Mouse (Mus musculus): ENCODE measurements around the gene Veph1. TPM values are rescaled to one million over a fixed set of nuclear protein-coding genes. Genes with fewer than 3 reads are reported as not detected.

The Veph1 gene
- polyA plus RNA-seq, 1 experiment from 2014 or later = 2.9 TPM

DNA sequence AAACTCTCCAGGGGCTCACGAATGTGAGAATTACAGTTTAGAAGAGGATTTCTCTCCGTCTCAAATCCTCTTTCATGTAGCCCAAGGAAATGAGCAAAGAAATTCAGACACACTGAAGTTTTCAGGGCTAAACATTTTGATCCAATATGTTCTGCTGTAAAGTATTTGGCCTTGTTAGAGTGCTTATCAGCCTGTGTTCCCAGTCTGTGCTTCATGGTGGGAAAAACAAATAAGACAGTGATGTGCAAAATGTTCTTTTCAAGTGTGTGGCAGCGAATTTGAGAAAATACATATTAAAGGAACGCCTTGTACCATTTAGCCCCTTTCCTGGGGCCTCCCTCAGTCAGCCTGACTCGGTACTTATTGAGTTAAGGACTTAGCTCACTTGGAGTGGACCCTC lies 213.2 kb downstream of the Veph1 start:
- 0 out of 2 replicates have a peak, but pooled peaks cover 6% of the 10 kb centered on the region for H3K9me3 ChIP-seq
- no peaks in the 10 kb centered on the region for H3K36me3 ChIP-seq
- 59% methylated on average over 5 of the region's 5 CpGs for WGBS
- H3K27me3 ChIP-seq = no peaks in the 10 kb centered on the region
- H3K4me3 ChIP-seq = no peak overlapping the region
- no peak overlapping the region for H3K9ac ChIP-seq
- no peak overlapping the region for H3K27ac ChIP-seq
- H3K4me1 ChIP-seq = peaks cover 23% of the 10 kb centered on the region
- H3K4me2 ChIP-seq (replicated peaks) = no peak overlapping the region
- no peak for ATAC-seq (ENCODE audit: low FRiP score, low read depth)

DNA sequence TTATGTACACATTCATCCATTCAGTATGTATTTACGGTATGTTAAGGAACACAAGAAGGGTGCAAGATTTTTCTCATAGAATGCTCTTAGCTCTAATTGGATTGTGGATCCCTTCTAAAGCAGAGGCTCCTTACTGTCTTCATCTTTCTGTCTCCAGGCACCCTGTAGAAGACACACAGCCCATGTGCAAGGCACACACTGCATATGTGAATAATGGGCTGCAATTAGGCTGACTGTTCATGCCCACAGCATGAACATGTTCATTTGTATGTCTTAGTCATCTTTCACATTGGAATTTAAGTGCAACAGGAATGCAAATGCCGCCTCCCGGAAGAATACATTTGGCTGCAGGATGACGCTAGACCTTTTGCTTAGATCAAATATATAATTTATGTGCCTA lies 213.7 kb downstream of the Veph1 start:
- no peak overlapping the region for H3K4me3 ChIP-seq
- H3K9me3 ChIP-seq = 0 out of 2 replicates have a peak, but pooled peaks cover 6% of the 10 kb centered on the region
- H3K4me1 ChIP-seq = peaks cover 27% of the 10 kb centered on the region
- no peak overlapping the region for H3K4me2 ChIP-seq (replicated peaks)
- ATAC-seq (ENCODE audit: low FRiP score, low read depth) = no peak
- H3K9ac ChIP-seq = no peak overlapping the region
- H3K27ac ChIP-seq = no peak overlapping the region
- WGBS = 71% methylated on average over 4 of the region's 4 CpGs
- no peaks in the 10 kb centered on the region for H3K36me3 ChIP-seq
- H3K27me3 ChIP-seq = no peaks in the 10 kb centered on the region

DNA sequence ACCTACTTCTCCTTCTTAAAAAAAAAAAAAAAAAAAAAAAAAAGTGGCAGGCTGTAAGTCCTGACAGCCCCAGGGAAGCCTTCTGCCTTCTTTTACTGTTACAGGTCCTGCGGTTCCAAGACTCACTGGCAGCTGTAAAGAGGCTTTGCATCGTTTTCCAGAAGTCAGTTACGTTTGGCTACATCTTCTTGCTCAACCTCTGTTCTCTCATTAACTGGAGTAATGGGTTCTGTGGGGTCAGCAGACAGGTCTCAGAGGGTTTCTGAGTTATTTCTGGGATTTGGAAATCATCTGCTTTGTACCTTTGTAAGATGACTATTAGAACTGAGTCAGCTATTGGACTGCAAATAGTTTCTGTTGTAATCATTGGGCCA lies 215.3 kb downstream of the Veph1 start:
- Histone ChIP-seq H3K4me3 (no peak overlapping the region), H3K9ac (no peak overlapping the region), H3K36me3 (no peaks in the 10 kb centered on the region), H3K9me3 (0 out of 2 replicates have a peak, but pooled peaks cover under 1% of the 10 kb centered on the region), H3K27me3 (no peaks in the 10 kb centered on the region), H3K27ac (no peak overlapping the region), H3K4me1 (peaks cover 27% of the 10 kb centered on the region), H3K4me2 (replicated peaks) (no peak overlapping the region)
- peak; percentile 57; the same call in 1 of the 2 replicates for ATAC-seq (ENCODE audit: low FRiP score, low read depth)
- 10% methylated on average over 3 of the region's 3 CpGs for WGBS

DNA sequence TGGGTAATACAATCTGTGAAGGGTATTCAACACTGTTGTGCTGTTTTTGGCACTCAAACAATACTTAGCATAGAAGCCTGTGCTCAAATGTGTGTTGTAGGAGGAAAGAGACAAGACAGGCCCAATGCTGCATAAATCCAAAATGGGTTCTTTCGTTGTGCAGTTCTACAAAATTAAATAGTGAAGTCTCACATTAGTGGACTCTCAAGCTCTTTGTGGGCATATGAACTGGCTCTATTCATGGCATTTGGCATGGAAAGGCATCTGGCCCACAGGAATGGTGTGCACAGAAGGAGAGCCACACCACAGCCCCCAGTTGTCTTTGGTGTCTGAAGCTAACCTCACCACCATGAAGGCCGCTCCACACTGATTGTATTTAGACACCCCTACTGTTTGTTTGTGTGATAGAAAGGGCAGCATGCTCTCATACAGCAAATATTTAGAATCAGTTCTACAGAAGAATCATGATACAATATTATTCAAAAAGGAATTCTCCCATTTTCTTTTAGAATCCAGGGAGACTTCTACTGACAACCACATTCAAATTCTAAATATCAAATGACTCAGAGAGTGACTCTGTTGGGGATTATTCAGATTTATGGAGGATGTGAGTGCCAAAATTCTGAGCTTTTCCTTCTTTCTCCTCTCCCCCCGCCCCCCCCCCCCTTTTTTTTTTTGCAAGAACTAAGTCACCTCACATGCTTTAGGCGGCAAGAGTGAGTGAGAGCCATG lies 215.8 kb downstream of the Veph1 start:
- no peaks in the 10 kb centered on the region for H3K9me3 ChIP-seq
- no peak overlapping the region for H3K4me3 ChIP-seq
- H3K36me3 ChIP-seq = no peaks in the 10 kb centered on the region
- H3K4me1 ChIP-seq = peaks cover 27% of the 10 kb centered on the region
- H3K27me3 ChIP-seq = no peaks in the 10 kb centered on the region
- no peak overlapping the region for H3K9ac ChIP-seq
- no peak for ATAC-seq (ENCODE audit: low FRiP score, low read depth)
- H3K27ac ChIP-seq = peak overlapping the region; percentile 67; the same call in 1 of the 2 replicates
- 49% methylated on average over 4 of the region's 4 CpGs for WGBS
- H3K4me2 ChIP-seq (replicated peaks) = no peak overlapping the region

DNA sequence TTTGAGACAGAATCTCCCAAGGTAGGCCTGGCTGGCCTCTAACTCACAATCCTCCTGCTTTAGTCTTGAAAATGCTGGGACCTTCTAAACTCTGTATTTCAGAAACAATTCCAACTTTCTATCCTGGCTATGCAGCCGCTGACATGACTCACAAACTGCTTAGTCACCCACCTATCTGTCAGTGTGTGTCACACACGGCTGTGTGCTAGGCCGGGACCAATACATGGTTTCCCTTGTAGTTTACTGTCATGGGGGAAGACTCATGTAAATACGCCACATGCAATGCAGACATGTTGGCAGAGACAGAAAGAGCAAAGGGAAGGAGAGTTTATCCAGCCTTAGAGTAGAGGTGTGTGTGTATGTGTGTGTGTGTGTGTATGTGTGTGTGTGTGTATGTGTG lies 216.8 kb downstream of the Veph1 start:
- no peak for ATAC-seq (ENCODE audit: low FRiP score, low read depth)
- Histone ChIP-seq H3K27me3 (no peaks in the 10 kb centered on the region), H3K9me3 (no peaks in the 10 kb centered on the region), H3K4me2 (replicated peaks) (no peak overlapping the region), H3K36me3 (no peaks in the 10 kb centered on the region), H3K4me1 (peaks cover 27% of the 10 kb centered on the region), H3K4me3 (no peak overlapping the region), H3K9ac (no peak overlapping the region), H3K27ac (no peak overlapping the region)
- 90% methylated on average over 4 of the region's 4 CpGs for WGBS

DNA sequence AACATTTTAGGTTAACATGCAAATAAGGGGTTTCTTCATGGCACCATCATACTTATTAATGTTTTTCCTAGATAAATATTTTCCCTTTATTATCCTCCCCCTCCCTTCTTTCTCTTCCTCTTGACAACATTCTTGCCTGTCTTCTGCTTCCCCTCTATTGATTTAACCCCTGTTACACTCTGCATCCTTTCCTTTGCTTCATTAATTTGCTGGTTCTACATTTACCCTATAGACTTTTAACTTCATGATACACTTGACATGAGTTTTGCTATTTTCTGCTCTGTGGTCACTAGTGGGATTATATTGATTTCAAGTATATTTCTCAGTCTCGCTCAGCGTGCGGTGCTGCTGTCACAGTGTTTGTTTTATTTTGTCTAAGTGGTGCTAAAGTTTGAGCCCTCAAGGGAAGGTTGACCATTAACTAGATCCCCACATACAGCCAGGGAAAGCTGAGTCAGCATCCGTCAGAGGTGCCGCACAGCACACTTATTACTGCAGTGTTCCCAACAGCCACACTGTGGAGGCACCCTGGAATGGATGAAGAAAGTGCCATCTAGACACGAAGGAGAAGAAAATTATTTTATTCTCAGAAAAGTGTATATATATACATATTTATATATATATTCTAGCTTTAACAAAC lies 217.6 kb downstream of the Veph1 start:
- ATAC-seq (ENCODE audit: low FRiP score, low read depth) = no peak
- 56% methylated on average over 6 of the region's 6 CpGs for WGBS
- H3K4me1 ChIP-seq = peaks cover 27% of the 10 kb centered on the region

DNA sequence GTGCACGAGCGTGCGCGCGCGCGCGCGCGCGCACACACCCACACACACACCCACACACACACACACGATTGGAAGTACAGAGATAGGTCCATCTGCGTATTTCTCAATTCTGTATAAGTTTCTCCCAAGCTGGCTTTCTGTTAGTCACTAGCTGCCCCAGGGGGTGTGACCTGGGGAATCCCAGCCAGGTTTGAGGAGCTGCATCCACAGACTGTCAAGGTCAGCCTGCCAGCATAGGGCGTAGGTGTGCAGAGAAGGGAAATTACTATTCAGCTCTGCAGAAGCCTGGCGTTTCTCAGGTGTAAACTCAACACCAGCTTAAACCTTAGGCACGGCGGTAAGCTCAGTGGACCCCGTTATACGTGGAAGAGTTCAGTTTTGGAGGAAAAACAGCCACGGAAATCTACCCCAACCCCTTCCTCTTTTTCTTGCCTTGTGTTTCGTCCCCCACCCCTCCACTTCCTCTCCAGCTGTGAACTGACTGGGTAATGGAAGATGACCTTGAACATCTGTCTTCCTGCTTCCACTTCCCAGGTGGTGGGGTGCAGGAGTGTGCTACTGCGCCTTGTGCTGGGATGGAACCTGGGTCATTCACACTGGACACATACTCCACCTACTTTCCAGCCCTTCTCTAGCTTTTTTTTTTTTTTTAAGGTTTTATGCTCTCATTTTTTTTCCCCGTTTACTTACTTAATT lies 218.5 kb downstream of the Veph1 start:
- Histone ChIP-seq H3K9me3 (no peaks in the 10 kb centered on the region), H3K36me3 (no peaks in the 10 kb centered on the region), H3K4me1 (peaks cover 20% of the 10 kb centered on the region), H3K4me3 (no peak overlapping the region), H3K4me2 (replicated peaks) (no peak overlapping the region), H3K27ac (no peak overlapping the region), H3K9ac (no peak overlapping the region), H3K27me3 (no peaks in the 10 kb centered on the region)
- ATAC-seq (ENCODE audit: low FRiP score, low read depth) = no peak
- 82% methylated on average over 23 of the region's 23 CpGs for WGBS

More for the DNA sequence above, 217.6 kb downstream of the Veph1 start:
- Histone ChIP-seq H3K9me3 (no peaks in the 10 kb centered on the region), H3K36me3 (no peaks in the 10 kb centered on the region), H3K4me2 (replicated peaks) (no peak overlapping the region), H3K27me3 (no peaks in the 10 kb centered on the region), H3K27ac (no peak overlapping the region), H3K4me3 (no peak overlapping the region), H3K9ac (no peak overlapping the region)

DNA sequence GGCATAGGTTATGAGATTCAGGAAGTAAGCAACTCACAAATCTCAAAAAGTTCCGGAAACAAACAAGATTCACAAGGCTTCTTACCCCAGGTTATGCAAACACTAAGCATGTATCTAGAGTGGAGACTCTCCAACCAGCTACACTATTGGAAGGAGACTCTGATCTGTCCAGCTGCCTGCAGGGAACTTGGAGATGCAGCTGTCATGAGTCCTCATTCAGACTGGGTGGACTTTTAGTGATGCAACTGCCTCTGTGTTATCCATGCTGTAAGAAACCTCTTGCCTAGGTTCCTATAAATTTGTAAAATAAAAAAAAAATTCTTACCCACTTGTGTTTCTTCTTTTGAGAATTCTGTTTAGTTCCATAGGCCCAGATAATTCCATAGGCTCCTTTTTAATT lies 226.4 kb downstream of the Veph1 start:
- no peaks in the 10 kb centered on the region for H3K9me3 ChIP-seq
- WGBS = 96% methylated on average over 1 of the region's 1 CpGs
- H3K27me3 ChIP-seq = no peaks in the 10 kb centered on the region

DNA sequence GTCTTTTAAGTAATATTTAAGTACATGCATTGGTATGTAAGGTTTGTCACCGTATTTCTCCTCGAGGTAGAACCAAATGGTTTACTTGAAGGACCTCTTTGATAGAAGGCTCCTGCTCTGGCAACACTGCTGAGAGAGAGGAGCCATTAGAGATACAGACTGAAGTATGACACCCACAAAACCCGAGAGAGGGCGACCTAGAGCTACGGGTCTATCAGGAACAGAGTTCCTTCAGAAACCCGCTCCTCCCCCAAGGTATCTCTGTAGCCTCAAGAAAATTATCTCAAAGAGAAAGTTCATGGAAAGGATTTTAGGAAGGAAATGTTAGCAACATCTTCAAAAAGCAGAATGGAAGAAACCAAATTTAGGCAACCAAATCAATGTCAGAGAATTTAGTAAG lies 232.8 kb downstream of the Veph1 start:
- Histone ChIP-seq H3K4me1 (peaks cover 8% of the 10 kb centered on the region), H3K36me3 (no peaks in the 10 kb centered on the region), H3K9me3 (no peaks in the 10 kb centered on the region), H3K27ac (no peak overlapping the region), H3K4me2 (replicated peaks) (no peak overlapping the region), H3K9ac (no peak overlapping the region), H3K4me3 (no peak overlapping the region), H3K27me3 (no peaks in the 10 kb centered on the region)
- no peak for ATAC-seq (ENCODE audit: low FRiP score, low read depth)
- WGBS = 45% methylated on average over 6 of the region's 6 CpGs

More for the DNA sequence above, 226.4 kb downstream of the Veph1 start:
- Histone ChIP-seq H3K4me1 (no peaks in the 10 kb centered on the region), H3K4me3 (no peak overlapping the region), H3K4me2 (replicated peaks) (no peak overlapping the region), H3K36me3 (no peaks in the 10 kb centered on the region), H3K27ac (no peak overlapping the region), H3K9ac (no peak overlapping the region)
- ATAC-seq (ENCODE audit: low FRiP score, low read depth) = no peak

DNA sequence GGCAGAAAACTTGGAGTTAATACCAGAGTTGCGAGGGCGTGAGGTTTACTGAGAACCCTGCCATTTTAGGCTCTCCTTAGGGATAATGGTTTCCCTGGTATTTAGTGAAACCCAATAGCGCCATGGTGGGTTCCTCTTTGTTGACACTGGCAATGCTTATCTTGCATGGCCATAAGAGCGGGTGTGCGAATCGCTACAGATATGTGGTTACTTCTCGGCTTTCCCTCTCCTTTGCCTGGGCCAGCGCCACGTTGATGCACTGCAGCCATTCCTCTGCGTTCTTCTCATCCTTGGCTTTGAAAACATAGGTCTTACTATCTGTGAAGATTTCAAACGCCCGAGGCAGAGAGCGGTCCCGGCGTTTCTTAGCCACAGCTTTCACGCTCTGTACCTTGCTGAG lies 239.7 kb downstream of the Veph1 start:
- Histone ChIP-seq H3K9me3 (no peaks in the 10 kb centered on the region), H3K4me3 (no peak overlapping the region), H3K36me3 (no peaks in the 10 kb centered on the region), H3K9ac (no peak overlapping the region), H3K27me3 (no peaks in the 10 kb centered on the region), H3K4me2 (replicated peaks) (no peak overlapping the region), H3K27ac (no peak overlapping the region), H3K4me1 (peaks cover 13% of the 10 kb centered on the region)
- 93% methylated on average over 16 of the region's 16 CpGs for WGBS
- ATAC-seq (ENCODE audit: low FRiP score, low read depth) = no peak

DNA sequence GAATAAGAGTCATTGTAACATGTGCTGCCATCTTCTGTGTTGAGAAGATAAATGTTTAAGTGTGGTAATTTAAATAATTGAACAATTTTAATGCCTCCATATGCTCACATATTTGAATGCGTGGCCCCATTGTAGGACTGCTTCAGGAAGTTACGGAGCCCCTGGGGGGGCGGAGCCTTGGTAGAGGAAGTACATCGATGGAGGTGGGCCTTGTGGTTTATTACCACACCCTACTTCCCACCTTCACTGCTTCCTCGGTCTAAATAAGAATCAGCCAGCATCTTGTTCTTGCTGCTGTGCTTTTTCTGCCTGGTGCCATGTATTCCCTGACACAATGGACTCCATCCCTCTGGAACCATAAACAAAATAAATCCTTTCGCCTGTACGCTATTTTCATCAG lies 241.0 kb downstream of the Veph1 start:
- no peak overlapping the region for H3K27ac ChIP-seq
- no peak overlapping the region for H3K4me2 ChIP-seq (replicated peaks)
- no peak for ATAC-seq (ENCODE audit: low FRiP score, low read depth)
- H3K9me3 ChIP-seq = no peaks in the 10 kb centered on the region
- H3K4me3 ChIP-seq = no peak overlapping the region
- peaks cover 12% of the 10 kb centered on the region for H3K4me1 ChIP-seq
- no peak overlapping the region for H3K9ac ChIP-seq
- H3K36me3 ChIP-seq = no peaks in the 10 kb centered on the region
- 88% methylated on average over 7 of the region's 7 CpGs for WGBS
- H3K27me3 ChIP-seq = no peaks in the 10 kb centered on the region

DNA sequence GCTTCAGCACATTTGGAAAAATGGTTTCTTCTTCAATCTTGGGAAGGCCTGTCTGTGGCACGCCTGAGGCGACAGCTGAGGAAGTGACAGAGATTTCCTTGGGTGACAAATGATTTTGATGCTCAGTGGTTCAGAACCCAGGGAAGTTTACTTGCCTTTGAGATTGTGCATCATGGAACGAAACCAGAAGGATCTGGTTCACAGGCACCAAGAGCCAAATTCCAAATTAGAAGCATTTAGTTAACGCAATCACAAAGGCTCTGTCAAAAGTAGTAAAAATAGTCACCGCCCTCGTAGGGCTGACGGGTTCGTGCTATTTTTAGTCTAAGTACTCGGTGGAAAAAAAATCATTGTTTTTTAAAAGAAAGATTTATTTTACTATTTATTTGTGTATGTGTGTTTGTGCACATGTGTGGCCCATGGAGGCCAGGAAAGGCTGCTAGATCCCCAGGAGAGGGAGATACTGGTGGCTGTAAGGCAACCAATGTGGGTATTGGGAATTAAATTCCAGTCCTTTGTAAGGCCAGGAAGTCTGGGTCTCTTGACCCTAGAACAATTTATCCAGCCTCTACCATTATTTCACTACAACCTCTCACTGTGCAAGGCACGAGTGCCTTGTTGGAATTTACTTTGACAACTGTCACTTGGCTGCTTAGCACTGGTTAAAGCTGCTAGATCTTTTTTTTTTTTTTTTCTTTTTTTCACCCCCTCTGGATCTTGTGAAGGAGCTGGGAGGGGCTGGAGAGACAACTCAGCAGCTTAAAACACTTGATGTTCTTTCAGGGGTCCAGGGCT lies 246.3 kb downstream of the Veph1 start:
- 49% methylated on average over 10 of the region's 10 CpGs for WGBS
- no peak overlapping the region for H3K9ac ChIP-seq
- no peaks in the 10 kb centered on the region for H3K27me3 ChIP-seq
- H3K9me3 ChIP-seq = no peaks in the 10 kb centered on the region
- H3K4me3 ChIP-seq = no peak overlapping the region
- no peak overlapping the region for H3K4me2 ChIP-seq (replicated peaks)
- H3K27ac ChIP-seq = no peak overlapping the region
- peaks cover 8% of the 10 kb centered on the region for H3K4me1 ChIP-seq
- H3K36me3 ChIP-seq = no peaks in the 10 kb centered on the region
- ATAC-seq (ENCODE audit: low FRiP score, low read depth) = no peak
